Mouse (Mus musculus): ENCODE results near the gene Shank2. TPM values are rescaled to one million over a fixed set of nuclear protein-coding genes. Genes with fewer than 3 reads are reported as not detected.

The Shank2 gene
- total and polyA plus RNA-seq, 2 experiments from 2014 or later, result 0.19 to 0.95 TPM

DNA sequence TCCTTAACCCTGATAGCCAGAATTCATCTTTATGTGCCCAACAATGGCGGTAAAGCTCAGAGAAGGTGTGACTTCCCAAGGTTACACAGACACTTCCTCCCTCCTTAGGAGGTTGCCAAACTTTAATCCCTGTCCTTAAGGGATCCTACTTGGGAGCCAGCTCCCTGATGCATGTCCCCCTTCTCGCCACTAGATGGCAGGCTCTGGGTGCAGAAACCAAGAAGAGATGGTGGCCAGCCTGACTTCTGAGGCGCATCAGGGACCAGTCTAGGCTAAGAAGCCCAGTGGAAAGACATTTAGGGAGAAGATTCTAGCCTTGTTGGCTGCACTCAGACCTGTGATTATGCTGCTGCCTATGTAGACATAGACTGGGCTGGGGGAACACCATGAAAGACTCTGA lies 215.5 kb downstream of the Shank2 start:
- WGBS, result 0% methylated on average over 3 of the region's 3 CpGs
- TF ChIP-seq EP300 (IDR thresholded peaks at IDR 0.05; ENCODE audit: low read depth) (no peak), CTCF (IDR thresholded peaks at IDR 0.05; ENCODE audit: low read depth) (peak; percentile 95)
- Histone ChIP-seq H3K27me3 (ENCODE audit: control insufficient read depth, insufficient read depth, low read length) (no peaks in the 10 kb centered on the region), H3K4me3 (ENCODE audit: low read depth, low read length) (no peak overlapping the region), H3K4me1 (ENCODE audit: control insufficient read depth, insufficient read depth) (no peaks in the 10 kb centered on the region), H3K9me3 (replicated peaks; ENCODE audit: control insufficient read depth, low read length) (no peaks in the 10 kb centered on the region), H3K36me3 (replicated peaks; ENCODE audit: control insufficient read depth, insufficient read depth, low read length) (no peaks in the 10 kb centered on the region), H3K9ac (replicated peaks; ENCODE audit: low read depth, low read length) (no peak overlapping the region), H3K27ac (ENCODE audit: low read depth) (no peak overlapping the region), H3K4me2 (ENCODE audit: low read depth, low read length) (no peak overlapping the region)
- DNase-seq (ENCODE audit: low spot score), result peak; percentile 29
- no peak; the same call in 1 of the 2 replicates for ATAC-seq (ENCODE audit: insufficient read depth, low read depth)

DNA sequence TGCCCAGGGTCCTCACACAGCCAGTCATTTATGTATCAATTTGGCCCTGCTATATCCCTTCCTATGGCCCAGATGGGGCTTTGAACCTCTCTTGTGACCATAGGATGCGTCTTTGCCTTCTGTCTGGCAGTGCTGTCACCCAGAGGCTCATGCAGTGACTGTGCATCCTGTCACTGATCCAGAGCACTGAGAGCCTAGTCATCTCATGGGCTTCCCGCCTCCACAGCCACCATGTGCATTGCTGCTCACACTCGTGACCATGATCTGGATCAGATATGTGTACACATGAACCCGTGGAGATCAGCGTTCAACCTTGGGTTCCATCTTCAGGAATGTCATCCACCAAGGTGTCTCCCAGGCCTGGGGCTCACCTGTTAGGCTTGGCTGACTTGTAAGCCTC lies 227.0 kb downstream of the Shank2 start:
- H3K36me3 ChIP-seq (replicated peaks; ENCODE audit: control insufficient read depth, insufficient read depth, low read length), result no peaks in the 10 kb centered on the region
- no peak overlapping the region for H3K9ac ChIP-seq (replicated peaks; ENCODE audit: low read depth, low read length)
- H3K27me3 ChIP-seq (ENCODE audit: control insufficient read depth, insufficient read depth, low read length), result 0 out of 2 replicates have a peak, but pooled peaks cover 4% of the 10 kb centered on the region
- no peaks in the 10 kb centered on the region for H3K9me3 ChIP-seq (replicated peaks; ENCODE audit: control insufficient read depth, low read length)
- no peak overlapping the region for H3K27ac ChIP-seq (ENCODE audit: low read depth)
- H3K4me3 ChIP-seq (ENCODE audit: low read depth, low read length), result no peak overlapping the region
- TF ChIP-seq CTCF (IDR thresholded peaks at IDR 0.05; ENCODE audit: low read depth) (no peak), EP300 (IDR thresholded peaks at IDR 0.05; ENCODE audit: low read depth) (no peak)
- WGBS, result 77% methylated on average over 5 of the region's 5 CpGs
- no peak for DNase-seq (ENCODE audit: low spot score)
- ATAC-seq (ENCODE audit: insufficient read depth, low read depth), result no peak
- H3K4me2 ChIP-seq (ENCODE audit: low read depth, low read length), result no peak overlapping the region
- peaks cover 3% of the 10 kb centered on the region; the same call in 1 of the 2 replicates for H3K4me1 ChIP-seq (ENCODE audit: control insufficient read depth, insufficient read depth)

DNA sequence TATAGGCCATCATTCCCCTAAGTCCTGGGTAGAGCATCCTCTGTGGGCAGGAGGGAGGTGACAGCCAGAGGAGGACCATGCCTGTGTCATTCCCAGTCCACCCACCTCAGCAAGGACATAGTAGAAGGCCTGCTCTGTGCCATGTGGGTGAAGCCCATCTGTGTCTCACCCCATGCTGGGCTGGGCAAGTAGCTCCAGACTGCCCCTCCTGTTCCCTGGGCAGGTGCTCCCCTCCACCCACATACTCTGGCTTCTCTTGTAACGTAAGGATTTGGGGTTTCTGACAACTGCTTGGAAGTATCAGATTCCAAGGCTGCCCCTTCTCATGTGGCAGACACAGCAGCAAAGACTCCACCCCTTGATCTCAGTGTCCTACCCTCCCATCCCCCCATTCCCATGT lies 227.7 kb downstream of the Shank2 start:
- Histone ChIP-seq H3K4me2 (ENCODE audit: low read depth, low read length) (no peak overlapping the region), H3K27me3 (ENCODE audit: control insufficient read depth, insufficient read depth, low read length) (0 out of 2 replicates have a peak, but pooled peaks cover 4% of the 10 kb centered on the region), H3K27ac (ENCODE audit: low read depth) (no peak overlapping the region), H3K4me1 (ENCODE audit: control insufficient read depth, insufficient read depth) (peaks cover 3% of the 10 kb centered on the region; the same call in 1 of the 2 replicates), H3K36me3 (replicated peaks; ENCODE audit: control insufficient read depth, insufficient read depth, low read length) (no peaks in the 10 kb centered on the region), H3K9me3 (replicated peaks; ENCODE audit: control insufficient read depth, low read length) (no peaks in the 10 kb centered on the region), H3K9ac (replicated peaks; ENCODE audit: low read depth, low read length) (no peak overlapping the region), H3K4me3 (ENCODE audit: low read depth, low read length) (no peak overlapping the region)
- TF ChIP-seq EP300 (IDR thresholded peaks at IDR 0.05; ENCODE audit: low read depth), result no peak
- no peak for TF ChIP-seq CTCF (IDR thresholded peaks at IDR 0.05; ENCODE audit: low read depth)
- no peak for ATAC-seq (ENCODE audit: insufficient read depth, low read depth)
- WGBS, result 44% methylated on average over 1 of the region's 1 CpGs
- DNase-seq (ENCODE audit: low spot score), result no peak

DNA sequence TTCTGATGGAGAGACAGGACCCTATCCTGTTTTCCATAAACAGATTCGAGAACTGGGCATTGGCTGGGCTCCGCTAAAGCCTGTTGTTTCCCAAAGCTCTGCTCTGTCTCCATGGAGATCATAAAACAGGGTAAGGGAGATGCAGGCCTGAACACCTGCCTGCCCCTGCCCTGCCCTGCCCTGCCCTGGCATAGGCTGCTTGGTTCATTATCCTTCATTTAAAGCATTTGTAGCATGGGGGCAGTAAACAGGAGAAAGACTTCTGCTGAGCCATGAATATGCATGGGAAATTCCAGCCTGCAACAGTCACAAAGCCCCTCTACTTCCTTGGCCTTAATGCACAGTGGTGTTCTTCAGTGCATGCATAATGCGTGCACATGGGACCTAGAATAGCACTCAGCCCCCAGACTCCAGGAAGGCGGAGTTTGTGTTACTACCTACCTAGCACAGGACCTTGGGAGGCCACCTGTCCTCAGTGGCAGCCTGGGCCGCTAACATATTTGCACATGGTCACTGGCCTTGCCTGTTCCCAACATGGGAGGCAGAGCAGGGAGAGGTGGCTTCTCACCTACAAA lies 230.5 kb downstream of the Shank2 start:
- ATAC-seq (ENCODE audit: insufficient read depth, low read depth), result no peak
- Histone ChIP-seq H3K4me3 (ENCODE audit: low read depth, low read length) (no peak overlapping the region), H3K27ac (ENCODE audit: low read depth) (no peak overlapping the region), H3K4me2 (ENCODE audit: low read depth, low read length) (no peak overlapping the region), H3K9me3 (replicated peaks; ENCODE audit: control insufficient read depth, low read length) (no peaks in the 10 kb centered on the region), H3K36me3 (replicated peaks; ENCODE audit: control insufficient read depth, insufficient read depth, low read length) (no peaks in the 10 kb centered on the region), H3K4me1 (ENCODE audit: control insufficient read depth, insufficient read depth) (peaks cover 3% of the 10 kb centered on the region; the same call in 1 of the 2 replicates), H3K9ac (replicated peaks; ENCODE audit: low read depth, low read length) (no peak overlapping the region), H3K27me3 (ENCODE audit: control insufficient read depth, insufficient read depth, low read length) (0 out of 2 replicates have a peak, but pooled peaks cover 4% of the 10 kb centered on the region)
- 63% methylated on average over 5 of the region's 5 CpGs for WGBS
- TF ChIP-seq CTCF (IDR thresholded peaks at IDR 0.05; ENCODE audit: low read depth), result no peak
- no peak for TF ChIP-seq EP300 (IDR thresholded peaks at IDR 0.05; ENCODE audit: low read depth)
- no peak for DNase-seq (ENCODE audit: low spot score)

DNA sequence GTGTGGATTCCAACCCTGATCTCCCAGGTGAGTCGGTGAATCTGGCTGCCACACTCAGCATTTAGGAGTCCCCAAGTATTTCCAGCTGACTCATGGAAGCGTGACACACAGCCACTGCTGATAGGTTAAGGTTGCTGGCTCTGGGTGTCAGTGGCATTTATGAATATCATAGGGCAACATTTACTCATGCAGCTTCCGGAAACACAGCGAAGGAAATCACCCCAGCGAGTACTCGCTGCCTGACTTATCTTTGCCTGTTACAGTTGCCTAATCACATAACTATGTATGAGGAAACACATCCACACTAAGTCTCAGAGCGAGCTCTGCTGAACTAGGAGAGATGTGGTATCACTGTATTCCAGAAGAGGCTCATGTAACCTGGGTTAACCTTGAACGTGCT lies 231.8 kb downstream of the Shank2 start:
- no peak overlapping the region for H3K4me2 ChIP-seq (ENCODE audit: low read depth, low read length)
- DNase-seq (ENCODE audit: low spot score), result peak; percentile 35
- no peak for TF ChIP-seq EP300 (IDR thresholded peaks at IDR 0.05; ENCODE audit: low read depth)
- no peak for TF ChIP-seq CTCF (IDR thresholded peaks at IDR 0.05; ENCODE audit: low read depth)
- no peaks in the 10 kb centered on the region for H3K36me3 ChIP-seq (replicated peaks; ENCODE audit: control insufficient read depth, insufficient read depth, low read length)
- H3K27me3 ChIP-seq (ENCODE audit: control insufficient read depth, insufficient read depth, low read length), result 0 out of 2 replicates have a peak, but pooled peaks cover 4% of the 10 kb centered on the region
- H3K27ac ChIP-seq (ENCODE audit: low read depth), result no peak overlapping the region
- whole genome bisulfite sequencing, result 24% methylated on average over 8 of the region's 8 CpGs
- peak; percentile 47; the same call in 1 of the 2 replicates for ATAC-seq (ENCODE audit: insufficient read depth, low read depth)
- no peak overlapping the region for H3K9ac ChIP-seq (replicated peaks; ENCODE audit: low read depth, low read length)
- H3K4me1 ChIP-seq (ENCODE audit: control insufficient read depth, insufficient read depth), result peaks cover 3% of the 10 kb centered on the region; the same call in 1 of the 2 replicates
- H3K9me3 ChIP-seq (replicated peaks; ENCODE audit: control insufficient read depth, low read length), result no peaks in the 10 kb centered on the region
- no peak overlapping the region for H3K4me3 ChIP-seq (ENCODE audit: low read depth, low read length)

DNA sequence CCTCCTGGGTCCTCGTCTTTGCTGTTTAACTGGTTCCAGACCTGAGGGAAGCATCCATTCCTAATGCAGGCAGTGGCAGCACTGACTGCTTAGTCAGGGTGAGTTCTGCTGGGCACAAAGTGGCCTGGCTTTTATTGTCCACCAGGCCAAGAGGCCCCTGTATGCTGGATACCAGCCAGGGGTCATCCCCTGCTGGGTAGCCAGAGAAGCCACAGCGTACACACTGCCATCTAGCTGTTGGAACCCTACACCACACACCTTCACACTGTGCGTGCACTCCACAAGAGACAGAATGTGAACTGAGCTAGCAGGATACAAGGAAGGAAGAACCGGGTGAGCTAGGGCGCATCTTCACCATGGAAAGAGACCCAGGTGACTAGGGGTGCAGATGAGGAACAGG lies 233.1 kb downstream of the Shank2 start:
- no peak overlapping the region for H3K9ac ChIP-seq (replicated peaks; ENCODE audit: low read depth, low read length)
- DNase-seq (ENCODE audit: low spot score) (no peak), ATAC-seq (ENCODE audit: insufficient read depth, low read depth) (no peak)
- no peaks in the 10 kb centered on the region for H3K36me3 ChIP-seq (replicated peaks; ENCODE audit: control insufficient read depth, insufficient read depth, low read length)
- H3K9me3 ChIP-seq (replicated peaks; ENCODE audit: control insufficient read depth, low read length), result no peaks in the 10 kb centered on the region
- 0 out of 2 replicates have a peak, but pooled peaks cover 4% of the 10 kb centered on the region for H3K27me3 ChIP-seq (ENCODE audit: control insufficient read depth, insufficient read depth, low read length)
- WGBS, result 58% methylated on average over 5 of the region's 5 CpGs
- no peak overlapping the region for H3K27ac ChIP-seq (ENCODE audit: low read depth)
- peaks cover 3% of the 10 kb centered on the region; the same call in 1 of the 2 replicates for H3K4me1 ChIP-seq (ENCODE audit: control insufficient read depth, insufficient read depth)
- no peak for TF ChIP-seq EP300 (IDR thresholded peaks at IDR 0.05; ENCODE audit: low read depth)
- TF ChIP-seq CTCF (IDR thresholded peaks at IDR 0.05; ENCODE audit: low read depth), result peak; percentile 19; the same call in 1 of the 2 replicates
- no peak overlapping the region for H3K4me2 ChIP-seq (ENCODE audit: low read depth, low read length)
- H3K4me3 ChIP-seq (ENCODE audit: low read depth, low read length), result no peak overlapping the region
